Mouse (Mus musculus) spleen, postnatal 10 days (tissue): ENCODE measurements around the gene Chn1.

Experiments
- DNase-seq, 2 experiments: peaks; one replicate each; pipeline ENCODE4 v3.0.0; 2021 to 2022; ENCODE audit warnings: low spot score in 2 of 2

Chn1 gene

GRCm38 (mm10) chr2:73746375-73746770, 28.8 kb downstream of the Chn1 start:
- DNase-seq: no peak

GRCm38 (mm10) chr2:73745647-73746374, 29.3 kb downstream of the Chn1 start:
- no peak for DNase-seq

- DNase-seq: no peak
Measured at GRCm38 (mm10) chr2:73741286-73741685, 33.9 kb downstream of the Chn1 start.

- no peak for DNase-seq
Measured at GRCm38 (mm10) chr2:73727868-73728267, 47.3 kb downstream of the Chn1 start.

- DNase-seq: no peak
Measured at GRCm38 (mm10) chr2:73724934-73725333, 50.2 kb downstream of the Chn1 start.

GRCm38 (mm10) chr2:73721821-73722220, 53.3 kb downstream of the Chn1 start:
- no peak for DNase-seq

GRCm38 (mm10) chr2:73712481-73712880, 62.7 kb downstream of the Chn1 start:
- no peak for DNase-seq

GRCm38 (mm10) chr2:73693045-73693444, 82.1 kb downstream of the Chn1 start:
- no peak for DNase-seq

GRCm38 (mm10) chr2:73690783-73691604, 84.2 kb downstream of the Chn1 start:
- DNase-seq: no peak

GRCm38 (mm10) chr2:73682500-73682899, 92.6 kb downstream of the Chn1 start:
- no peak for DNase-seq

- no peak for DNase-seq
Measured at GRCm38 (mm10) chr2:73680425-73681027, 94.6 kb downstream of the Chn1 start.

GRCm38 (mm10) chr2:73668608-73669007, 106.5 kb downstream of the Chn1 start:
- no peak for DNase-seq

- no peak for DNase-seq
Measured at GRCm38 (mm10) chr2:73660566-73661134, 114.5 kb downstream of the Chn1 start.

GRCm38 (mm10) chr2:73659726-73660565, 115.2 kb downstream of the Chn1 start:
- no peak for DNase-seq

GRCm38 (mm10) chr2:73659041-73659440, 116.1 kb downstream of the Chn1 start:
- no peak for DNase-seq

GRCm38 (mm10) chr2:73657961-73658360, 117.2 kb downstream of the Chn1 start:
- DNase-seq: no peak

GRCm38 (mm10) chr2:73657151-73657550, 118.0 kb downstream of the Chn1 start:
- no peak for DNase-seq

- no peak for DNase-seq
Measured at GRCm38 (mm10) chr2:73655663-73656062, 119.5 kb downstream of the Chn1 start.

GRCm38 (mm10) chr2:73654892-73655243, 120.3 kb downstream of the Chn1 start:
- no peak for DNase-seq

- no peak for DNase-seq
Measured at GRCm38 (mm10) chr2:73654059-73654891, 120.9 kb downstream of the Chn1 start.

GRCm38 (mm10) chr2:73637688-73638087, 137.5 kb downstream of the Chn1 start:
- no peak for DNase-seq
